Mouse (Mus musculus) heart, embryonic 16.5 days (tissue): ENCODE data around the gene Pole2. TPM values are rescaled to one million over a fixed set of nuclear protein-coding genes. Genes with fewer than 3 reads are reported as not detected.
"Not testable (repeated sequence)": the region's sequence is repeated elsewhere in the genome, so short reads cannot be mapped to it uniquely, and the experiment has no call there.

Source experiments
- ATAC-seq: fragments of 200-750 bp; cut with Nextera tagmentation; replicated peaks from 2 replicates; pipeline ENCODE4 v1.8.0; 2017; ENCODE audit warnings: moderate number of reproducible peaks; ENCODE audit not compliant: insufficient read depth, low FRiP score; ENCODE audit errors: extremely low read depth
- H3K27ac ChIP-seq: fragments of 300-500 bp; sonication (generic); 2 replicates; pipeline ENCODE4 v1.5.1; 2014; ENCODE audit warnings: mild to moderate bottlenecking, low read length, control low read depth, moderate library complexity
- H3K27me3 ChIP-seq: fragments of 300-500 bp; sonication (generic); 2 replicates; pipeline ENCODE4 v1.6.1; 2014; ENCODE audit warnings: low read length, mixed read lengths; ENCODE audit not compliant: control insufficient read depth, insufficient read depth
- H3K36me3 ChIP-seq: fragments of 300-500 bp; sonication (generic); 2 replicates; pipeline ENCODE4 v1.6.1; 2014; ENCODE audit not compliant: control insufficient read depth, insufficient read depth
- H3K4me1 ChIP-seq: fragments of 300-500 bp; sonication (generic); 2 replicates; pipeline ENCODE4 v1.6.1; 2014; ENCODE audit warnings: low read length, mixed read lengths; ENCODE audit not compliant: control insufficient read depth, insufficient read depth
- H3K4me2 ChIP-seq: fragments of 300-500 bp; sonication (generic); 2 replicates; pipeline ENCODE4 v1.6.1; 2014; ENCODE audit warnings: low read depth, mild to moderate bottlenecking, control low read depth, low read length
- H3K4me3 ChIP-seq: fragments of 300-500 bp; sonication (generic); 2 replicates; pipeline ENCODE4 v1.5.1; 2014; ENCODE audit warnings: mild to moderate bottlenecking, control low read depth, low read length
- H3K9ac ChIP-seq: fragments of 300-500 bp; sonication (generic); 2 replicates; pipeline ENCODE4 v1.6.1; 2014; ENCODE audit warnings: low read length, control low read depth
- H3K9me3 ChIP-seq: fragments of 300-500 bp; sonication (generic); replicated peaks from 2 replicates; pipeline ENCODE4 v1.6.1; 2016; ENCODE audit warnings: low read length; ENCODE audit not compliant: control insufficient read depth
- WGBS: fragments of 180-500 bp; shearing (Covaris S2); extraction: QIAGEN DNeasy Blood & Tissue Kit; methylation state at CpG from one replicate; pipeline ENCODE4 v1.1.7; 2014; 5-methylcytosine and 5-hydroxymethylcytosine counted together
- microRNA-seq: library from miRNA; unstranded; fragments of <30 nt; microRNA quantifications from one replicate; pipeline ENCODE4, GENCODE M21; 2017
- polyA plus RNA-seq: library from polyadenylated mRNA; unstranded; fragments of >200 nt; fragmentation: Nextera tagmentation; extraction: Ambion mirVana; gene quantifications from 2 replicates; pipeline ENCODE4 v1.2.1, GENCODE M21; 2015

Pole2 gene
- polyA plus RNA-seq, 1 experiment from 2014 or later = 15.0 TPM

DNA sequence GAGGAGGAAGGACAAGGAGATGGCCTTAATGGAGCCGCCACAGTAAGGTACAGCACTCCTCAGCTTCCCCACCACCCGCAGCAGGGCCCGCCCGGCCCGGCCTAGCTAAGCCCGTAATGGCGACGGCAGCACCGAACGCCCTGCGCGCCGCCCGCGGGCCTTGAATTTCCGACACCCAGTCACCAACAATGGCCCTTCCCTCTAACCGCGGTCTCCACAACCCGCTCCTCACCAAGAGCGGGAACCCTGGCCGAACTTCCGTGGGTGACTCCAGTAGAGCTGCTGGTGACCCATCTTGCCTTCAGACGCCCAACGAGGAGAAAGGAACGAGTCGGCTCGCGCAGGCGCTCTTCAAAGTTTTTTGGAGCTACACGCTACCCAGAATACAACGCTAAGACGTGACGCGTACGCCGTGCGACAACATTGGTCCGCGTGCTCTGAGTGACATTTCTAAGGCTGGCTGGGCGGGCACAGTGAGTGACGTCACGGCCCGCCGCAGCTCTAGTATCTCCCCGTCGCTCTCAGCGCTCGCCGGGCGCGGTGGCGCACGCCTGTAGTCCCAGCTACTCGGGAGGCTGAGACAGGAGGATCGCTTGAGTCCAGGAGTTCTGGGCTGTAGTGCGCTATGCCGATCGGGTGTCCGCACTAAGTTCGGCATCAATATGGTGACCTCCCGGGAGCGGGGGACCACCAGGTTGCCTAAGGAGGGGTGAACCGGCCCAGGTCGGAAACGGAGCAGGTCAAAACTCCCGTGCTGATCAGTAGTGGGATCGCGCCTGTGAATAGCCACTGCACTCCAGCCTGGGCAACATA lies 69.0 kb downstream of the Pole2 start, which contains the start of gene Rps29:
TSS of gene Rps29 (minus strand) at position 422 of the 813 bp plus-strand sequence.
- peak; percentile 98 for ATAC-seq
- Histone ChIP-seq H3K9ac (peak within 1 kb of the TSS; percentile 88), H3K27ac (peak within 1 kb of the TSS; percentile 96), H3K4me2 (peak within 1 kb of the TSS; percentile 69), H3K4me3 (peak within 1 kb of the TSS; percentile 76), H3K36me3 (peaks cover 16% of the 10 kb centered on the region)
- not testable (repeated sequence) for H3K4me1 ChIP-seq, H3K9me3 ChIP-seq, H3K27me3 ChIP-seq
- under 1% methylated on average over 56 of the region's 68 CpGs for WGBS

DNA sequence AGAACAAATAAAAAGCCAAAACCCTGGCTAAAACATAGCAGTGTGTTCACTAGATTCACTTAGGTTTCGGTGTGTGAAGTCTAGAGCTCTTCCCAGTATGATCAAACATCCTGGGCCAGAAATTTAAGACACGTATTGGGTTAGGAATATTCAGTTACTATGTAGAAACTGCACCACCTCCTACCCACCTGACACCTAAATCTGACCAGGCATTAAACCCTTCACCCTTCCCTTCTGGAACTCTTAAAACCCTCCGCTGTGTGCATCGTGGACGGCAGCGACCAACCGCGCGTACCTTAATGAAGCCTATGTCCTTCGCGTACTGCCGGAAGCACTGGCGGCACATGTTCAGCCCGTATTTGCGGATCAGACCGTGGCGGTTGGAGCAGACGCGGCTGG lies 69.6 kb downstream of the Pole2 start:
- peaks cover 16% of the 10 kb centered on the region for H3K36me3 ChIP-seq
- no peaks in the 10 kb centered on the region for H3K27me3 ChIP-seq
- WGBS = under 1% methylated on average over 19 of the region's 19 CpGs
- no peak; the same call in 1 of the 2 replicates for ATAC-seq
- H3K9me3 ChIP-seq = no peaks in the 10 kb centered on the region
- H3K9ac ChIP-seq = peak overlapping the region; percentile 88
- H3K4me2 ChIP-seq = peak overlapping the region; percentile 69
- peaks cover 7% of the 10 kb centered on the region for H3K4me1 ChIP-seq
- H3K27ac ChIP-seq = peak overlapping the region; percentile 96
- peak overlapping the region; percentile 76 for H3K4me3 ChIP-seq

DNA sequence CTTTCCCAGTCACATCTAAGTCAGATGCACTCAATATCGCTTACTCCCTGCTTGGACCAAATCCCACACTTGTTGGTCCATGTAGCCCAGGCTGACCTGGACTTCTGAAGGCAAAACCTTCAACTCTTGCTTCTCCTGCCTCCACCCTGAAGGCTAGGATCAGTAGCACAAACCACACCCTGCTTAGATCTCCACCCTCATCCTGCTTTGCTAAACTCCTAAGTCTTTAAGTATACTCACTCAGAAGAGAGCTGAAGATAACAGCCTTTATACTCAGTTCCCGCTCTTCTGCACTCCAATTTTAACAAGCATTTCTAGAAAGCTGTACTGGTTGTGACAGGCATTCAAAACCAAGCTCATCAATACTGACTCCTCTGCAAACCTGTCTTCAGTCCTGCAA lies 70.9 kb downstream of the Pole2 start:
- H3K27me3 ChIP-seq = no peaks in the 10 kb centered on the region
- H3K9ac ChIP-seq = no peak overlapping the region
- no peak overlapping the region for H3K27ac ChIP-seq
- H3K9me3 ChIP-seq = no peaks in the 10 kb centered on the region
- no peak overlapping the region for H3K4me3 ChIP-seq
- no peak for ATAC-seq
- no peak overlapping the region for H3K4me2 ChIP-seq
- H3K36me3 ChIP-seq = peaks cover 16% of the 10 kb centered on the region
- peaks cover 7% of the 10 kb centered on the region for H3K4me1 ChIP-seq
- WGBS = 95% methylated on average over 2 of the region's 2 CpGs

DNA sequence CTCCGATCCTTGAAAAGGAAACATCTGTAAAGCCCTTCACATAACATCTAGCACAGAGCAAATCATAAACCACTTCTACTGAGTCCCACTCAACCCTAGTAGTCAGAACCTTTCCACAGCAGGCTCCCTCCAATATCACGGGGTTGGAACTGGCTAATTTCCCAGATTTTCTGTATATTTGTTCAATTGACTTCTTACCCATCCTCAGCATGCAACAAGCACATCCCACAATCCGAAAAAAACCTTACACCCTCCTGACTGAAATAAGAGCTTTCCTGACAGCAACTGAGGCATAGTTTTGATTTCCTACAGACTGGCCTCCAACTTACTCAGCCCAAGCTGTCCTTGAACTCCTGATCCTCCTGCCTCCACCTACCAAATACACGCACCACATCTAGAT lies 71.6 kb downstream of the Pole2 start:
- ATAC-seq = no peak
- H3K4me1 ChIP-seq = peaks cover 7% of the 10 kb centered on the region
- WGBS = 84% methylated on average over 4 of the region's 4 CpGs
- no peaks in the 10 kb centered on the region for H3K27me3 ChIP-seq
- H3K9me3 ChIP-seq = no peaks in the 10 kb centered on the region
- H3K9ac ChIP-seq = no peak overlapping the region
- no peak overlapping the region for H3K4me3 ChIP-seq
- no peak overlapping the region for H3K27ac ChIP-seq
- no peak overlapping the region for H3K4me2 ChIP-seq
- H3K36me3 ChIP-seq = peaks cover 16% of the 10 kb centered on the region

DNA sequence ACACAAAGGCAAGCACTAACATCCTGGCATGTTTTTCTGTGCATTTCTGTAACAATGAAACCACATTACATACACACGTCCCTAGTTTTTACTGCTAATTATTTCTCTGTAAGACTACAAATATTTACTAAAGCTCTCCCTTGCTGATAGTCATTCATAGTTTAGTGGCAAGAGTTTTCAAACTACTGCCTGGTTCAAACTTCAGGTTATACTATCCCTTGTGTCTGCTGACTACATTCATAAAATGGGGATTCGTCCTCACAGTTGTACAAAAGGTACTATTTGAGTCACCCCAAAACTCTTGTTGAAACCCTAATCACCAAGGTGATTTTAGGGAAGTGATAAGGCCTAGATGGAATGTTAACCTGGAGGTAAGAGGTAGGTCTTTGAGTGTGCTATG lies 72.1 kb downstream of the Pole2 start:
- H3K27ac ChIP-seq = no peak overlapping the region
- H3K4me3 ChIP-seq = no peak overlapping the region
- WGBS = 82% methylated on average over 2 of the region's 2 CpGs
- H3K9ac ChIP-seq = no peak overlapping the region
- no peak for ATAC-seq
- peaks cover 7% of the 10 kb centered on the region for H3K4me1 ChIP-seq
- H3K36me3 ChIP-seq = peaks cover 16% of the 10 kb centered on the region
- H3K4me2 ChIP-seq = no peak overlapping the region
- no peaks in the 10 kb centered on the region for H3K27me3 ChIP-seq
- no peaks in the 10 kb centered on the region for H3K9me3 ChIP-seq

Small RNA genes within 50 kb of the gene (microRNA-seq; reads per million reads assigned to microRNA genes)
- gene Gm47287 (not detected), gene Gm47295 (0.79 reads per million)

Other genes with a start within 250 kb of the Pole2 start
- gene Rps29, start 69.0 kb downstream of the Pole2 start, polyA plus RNA-seq = 999 and 1,027 TPM in 2 replicates
- 13.5 and 14.0 TPM in 2 replicates for gene Lrr1, start 59.4 kb downstream of the Pole2 start, polyA plus RNA-seq
- gene Rpl36al, start 44.1 kb downstream of the Pole2 start, polyA plus RNA-seq = 395 and 435 TPM in 2 replicates
- gene Mgat2, start 44.0 kb downstream of the Pole2 start, polyA plus RNA-seq = 33.4 and 40.2 TPM in 2 replicates
- gene Gm49383, start 31.1 kb downstream of the Pole2 start, polyA plus RNA-seq = 14.8 and 17.6 TPM in 2 replicates
- gene Dnaaf2, start 29.8 kb downstream of the Pole2 start, polyA plus RNA-seq = 6.1 and 7.8 TPM in 2 replicates
- gene Gm49384, start 23.9 kb downstream of the Pole2 start, polyA plus RNA-seq = 14.1 and 18.9 TPM in 2 replicates
- gene Klhdc1, start 13.0 kb upstream of the Pole2 start, polyA plus RNA-seq = 10.8 and 12.7 TPM in 2 replicates
- gene Klhdc2, start 68.5 kb upstream of the Pole2 start, polyA plus RNA-seq = 117 and 127 TPM in 2 replicates
- gene Nemf, start 129.0 kb upstream of the Pole2 start, polyA plus RNA-seq = 62.6 and 68.5 TPM in 2 replicates
- 31.1 and 32.3 TPM in 2 replicates for gene Arf6, start 144.0 kb upstream of the Pole2 start, polyA plus RNA-seq
- 1.5 and 1.7 TPM in 2 replicates for gene Gm9887, start 144.3 kb upstream of the Pole2 start, polyA plus RNA-seq